Mouse (Mus musculus): Measurements from ENCODE around the gene Car14. TPM values are rescaled to one million over a fixed set of nuclear protein-coding genes. Genes with fewer than 3 reads are reported as not detected.
A peak's percentile ranks its signal among the peaks of the same experiment; 100 is the strongest.

Gene Car14
- polyA plus RNA-seq, 1 experiment from 2014 or later = 0.12 TPM

DNA sequence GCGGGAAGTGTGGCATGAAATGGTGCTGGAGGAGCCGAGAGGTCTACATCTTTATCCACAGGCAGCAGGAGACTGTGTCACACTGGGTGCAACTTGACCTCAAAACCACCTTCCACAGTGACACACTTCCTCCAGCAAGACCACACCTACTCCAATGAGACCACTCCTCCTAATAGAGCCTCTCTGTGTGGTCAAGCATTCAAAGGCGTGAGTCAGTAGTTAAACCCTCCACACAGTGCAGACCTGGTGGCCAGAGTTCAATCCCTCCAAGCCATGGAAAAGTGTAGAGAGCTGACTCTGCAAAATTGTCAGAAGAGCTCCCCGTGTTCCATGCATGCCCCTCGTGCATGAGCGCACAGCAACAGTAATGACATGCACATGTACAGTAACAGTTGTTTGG lies 38.3 kb upstream of the Car14 start:
- ATAC-seq (ENCODE audit: low read depth) = no peak
- H3K36me3 ChIP-seq (ENCODE audit: control insufficient read depth, insufficient read depth, low read length) = peaks cover 28% of the 10 kb centered on the region

DNA sequence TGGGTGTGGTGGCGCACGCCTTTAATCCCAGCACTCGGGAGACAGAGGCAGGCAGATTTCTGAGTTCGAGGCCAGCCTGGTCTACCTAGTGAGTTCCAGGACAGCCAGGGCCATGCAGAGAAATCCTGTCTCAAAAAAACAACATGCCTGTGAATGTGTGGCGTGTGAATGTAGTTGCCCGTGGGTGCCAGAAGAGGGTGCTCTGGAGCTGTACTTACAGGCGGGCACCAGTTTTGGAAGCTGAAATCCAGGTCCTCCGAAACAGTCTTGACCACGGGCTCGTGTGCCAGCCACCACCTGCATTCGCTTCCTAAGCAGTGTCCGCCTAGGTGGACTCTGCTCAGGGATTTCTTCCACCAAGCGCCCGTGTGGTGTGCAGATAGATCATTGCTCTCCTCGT lies 34.3 kb upstream of the Car14 start:
- no peak overlapping the region for H3K4me3 ChIP-seq (ENCODE audit: low read depth, low read length)
- ATAC-seq (ENCODE audit: low read depth) = no peak
- H3K4me2 ChIP-seq (ENCODE audit: low read depth, low read length) = no peak overlapping the region
- H3K4me1 ChIP-seq (ENCODE audit: control insufficient read depth, insufficient read depth, low read length) = no peaks in the 10 kb centered on the region
- peaks cover 39% of the 10 kb centered on the region for H3K36me3 ChIP-seq (ENCODE audit: control insufficient read depth, insufficient read depth, low read length)
- no peaks in the 10 kb centered on the region for H3K27me3 ChIP-seq (ENCODE audit: control insufficient read depth, insufficient read depth, low read length)
- no peak overlapping the region for H3K27ac ChIP-seq (ENCODE audit: low read depth, low read length)
- no peaks in the 10 kb centered on the region for H3K9me3 ChIP-seq (ENCODE audit: control insufficient read depth, low read length)
- no peak overlapping the region for H3K9ac ChIP-seq (replicated peaks; ENCODE audit: low read depth, low read length)
- WGBS = 94% methylated on average over 15 of the region's 15 CpGs

More for the DNA sequence above, 38.3 kb upstream of the Car14 start:
- no peaks in the 10 kb centered on the region for H3K4me1 ChIP-seq (ENCODE audit: control insufficient read depth, insufficient read depth, low read length)
- no peaks in the 10 kb centered on the region for H3K27me3 ChIP-seq (ENCODE audit: control insufficient read depth, insufficient read depth, low read length)
- H3K4me3 ChIP-seq (ENCODE audit: low read depth, low read length) = no peak overlapping the region
- no peaks in the 10 kb centered on the region for H3K9me3 ChIP-seq (ENCODE audit: control insufficient read depth, low read length)
- H3K4me2 ChIP-seq (ENCODE audit: low read depth, low read length) = no peak overlapping the region
- no peak overlapping the region for H3K9ac ChIP-seq (replicated peaks; ENCODE audit: low read depth, low read length)
- H3K27ac ChIP-seq (ENCODE audit: low read depth, low read length) = no peak overlapping the region
- 84% methylated on average over 6 of the region's 6 CpGs for WGBS

DNA sequence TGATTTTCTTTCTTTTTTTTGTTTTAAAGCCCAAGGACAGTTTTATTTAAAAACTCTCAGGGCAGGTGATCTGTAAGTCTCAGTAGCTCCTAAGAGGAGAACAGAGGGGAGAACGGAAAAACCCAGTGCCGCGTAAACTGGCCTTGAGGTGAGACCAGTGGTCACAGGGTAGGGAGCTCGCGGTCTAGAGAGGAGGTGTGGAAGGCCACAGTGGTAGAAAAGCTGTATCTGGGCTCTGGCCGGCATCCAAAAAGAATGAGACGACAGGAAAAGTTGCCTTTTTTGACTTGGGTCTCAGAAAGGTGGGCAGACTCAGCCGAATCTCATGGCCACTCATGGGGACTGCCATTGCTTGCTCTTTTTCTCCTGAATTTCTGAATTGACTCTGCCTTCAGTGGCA lies 33.7 kb upstream of the Car14 start:
- WGBS = over 99% methylated on average over 8 of the region's 8 CpGs

DNA sequence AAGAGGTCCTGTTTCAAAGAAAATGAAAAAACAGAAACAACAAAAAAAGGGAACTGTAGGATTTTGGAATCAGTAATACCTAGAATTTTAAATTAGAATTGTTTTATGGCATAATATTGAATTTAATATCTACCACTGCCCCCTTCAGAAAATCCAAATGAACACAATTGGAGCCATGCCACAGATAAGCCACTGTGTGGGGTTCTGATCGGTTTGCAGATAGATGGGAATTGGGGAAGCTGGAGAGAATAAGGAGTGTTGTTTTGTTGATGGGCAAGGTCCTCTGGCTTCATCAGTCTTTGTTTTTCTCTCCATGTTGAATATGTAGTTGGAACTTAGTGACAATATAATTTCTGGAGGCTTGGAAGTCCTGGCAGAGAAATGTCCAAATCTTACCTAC lies 30.0 kb upstream of the Car14 start:
- no peak for ATAC-seq (ENCODE audit: low read depth)
- H3K36me3 ChIP-seq (ENCODE audit: control insufficient read depth, insufficient read depth, low read length) = peaks cover 25% of the 10 kb centered on the region

More for the DNA sequence above, 33.7 kb upstream of the Car14 start:
- Histone ChIP-seq H3K4me2 (ENCODE audit: low read depth, low read length) (no peak overlapping the region), H3K27me3 (ENCODE audit: control insufficient read depth, insufficient read depth, low read length) (no peaks in the 10 kb centered on the region), H3K36me3 (ENCODE audit: control insufficient read depth, insufficient read depth, low read length) (peaks cover 38% of the 10 kb centered on the region), H3K4me1 (ENCODE audit: control insufficient read depth, insufficient read depth, low read length) (no peaks in the 10 kb centered on the region), H3K4me3 (ENCODE audit: low read depth, low read length) (no peak overlapping the region), H3K9ac (replicated peaks; ENCODE audit: low read depth, low read length) (no peak overlapping the region), H3K27ac (ENCODE audit: low read depth, low read length) (no peak overlapping the region), H3K9me3 (ENCODE audit: control insufficient read depth, low read length) (no peaks in the 10 kb centered on the region)
- ATAC-seq (ENCODE audit: low read depth) = no peak

DNA sequence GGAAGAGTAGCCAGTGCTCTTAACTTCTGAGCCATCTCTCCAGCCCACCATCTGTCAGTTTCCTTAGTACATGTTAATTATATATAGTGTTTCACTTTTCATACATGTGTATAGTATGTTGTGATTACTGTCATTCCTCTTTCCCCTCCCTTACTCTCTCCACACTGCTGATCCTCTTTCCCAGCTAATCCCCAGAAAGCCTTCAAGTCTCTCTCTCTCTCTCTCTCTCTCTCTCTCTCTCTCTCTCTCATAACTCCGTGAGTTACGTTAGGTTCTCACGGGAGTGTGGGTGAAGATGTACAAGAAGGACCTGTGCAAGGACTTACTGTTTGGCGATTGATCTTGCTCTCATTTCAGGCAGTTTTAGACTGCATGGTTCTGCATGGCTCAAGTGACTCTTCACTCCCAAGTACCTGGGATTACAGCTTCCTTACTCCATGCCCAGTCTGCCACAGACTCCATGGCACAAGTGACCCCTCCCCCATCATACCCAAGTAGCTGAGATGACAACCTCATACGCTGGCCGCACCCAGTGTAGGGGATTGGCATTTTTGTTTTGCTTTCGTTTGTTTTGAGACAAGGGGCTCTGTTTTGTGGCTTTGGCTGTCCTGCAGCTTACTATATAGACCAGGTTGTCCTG lies 28.7 kb upstream of the Car14 start:
- ATAC-seq (ENCODE audit: low read depth) = no peak
- Histone ChIP-seq H3K4me2 (ENCODE audit: low read depth, low read length) (no peak overlapping the region), H3K4me1 (ENCODE audit: control insufficient read depth, insufficient read depth, low read length) (no peaks in the 10 kb centered on the region), H3K27ac (ENCODE audit: low read depth, low read length) (no peak overlapping the region), H3K4me3 (ENCODE audit: low read depth, low read length) (no peak overlapping the region), H3K27me3 (ENCODE audit: control insufficient read depth, insufficient read depth, low read length) (peaks cover 2% of the 10 kb centered on the region; the same call in 1 of the 2 replicates), H3K9ac (replicated peaks; ENCODE audit: low read depth, low read length) (no peak overlapping the region), H3K36me3 (ENCODE audit: control insufficient read depth, insufficient read depth, low read length) (peaks cover 19% of the 10 kb centered on the region), H3K9me3 (ENCODE audit: control insufficient read depth, low read length) (no peaks in the 10 kb centered on the region)
- 95% methylated on average over 7 of the region's 7 CpGs for WGBS

More for the DNA sequence above, 30.0 kb upstream of the Car14 start:
- Histone ChIP-seq H3K9me3 (ENCODE audit: control insufficient read depth, low read length) (no peaks in the 10 kb centered on the region), H3K27me3 (ENCODE audit: control insufficient read depth, insufficient read depth, low read length) (peaks cover 2% of the 10 kb centered on the region; the same call in 1 of the 2 replicates), H3K27ac (ENCODE audit: low read depth, low read length) (no peak overlapping the region), H3K4me3 (ENCODE audit: low read depth, low read length) (no peak overlapping the region), H3K9ac (replicated peaks; ENCODE audit: low read depth, low read length) (no peak overlapping the region), H3K4me1 (ENCODE audit: control insufficient read depth, insufficient read depth, low read length) (no peaks in the 10 kb centered on the region), H3K4me2 (ENCODE audit: low read depth, low read length) (no peak overlapping the region)
- 97% methylated on average over 1 of the region's 1 CpGs for WGBS

DNA sequence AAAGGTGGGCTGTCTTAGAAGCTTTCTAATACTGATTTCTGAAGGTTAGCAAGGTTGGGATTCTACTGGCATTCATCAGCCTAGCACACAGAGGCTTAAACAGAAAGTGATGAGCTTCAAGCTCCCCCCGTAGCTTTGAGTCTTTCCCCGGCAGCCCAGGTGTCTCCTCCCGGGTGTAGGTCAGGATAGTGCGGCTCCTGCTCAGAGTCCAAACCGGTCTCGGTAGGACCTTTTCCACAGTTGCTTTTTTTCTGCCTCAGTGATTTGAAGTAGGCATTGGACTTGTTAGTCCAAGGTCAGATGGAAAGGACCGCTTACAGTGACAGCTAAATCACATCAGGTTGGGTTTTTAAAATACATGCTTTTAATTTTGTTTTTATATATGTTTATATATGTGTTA lies 28.1 kb upstream of the Car14 start:
- no peak for ATAC-seq (ENCODE audit: low read depth)

DNA sequence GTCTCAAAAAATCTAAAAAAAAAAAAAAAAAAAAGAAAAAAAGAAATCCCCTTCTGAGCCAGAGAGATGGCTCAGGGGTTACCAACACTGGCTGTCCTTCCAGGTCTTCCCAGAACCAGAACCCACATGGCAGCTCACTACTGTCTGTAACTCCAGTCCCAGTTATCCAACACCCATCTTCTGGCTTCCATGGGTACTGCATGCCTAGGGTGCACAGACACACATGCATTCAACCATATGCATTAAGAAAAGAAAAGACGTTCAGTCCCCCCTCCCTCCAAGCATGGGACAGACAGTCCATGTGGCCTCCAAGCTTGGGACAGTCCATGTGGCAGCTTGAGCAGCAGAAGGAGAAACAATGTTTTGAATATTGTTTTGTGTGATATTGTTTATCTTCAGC lies 27.7 kb upstream of the Car14 start:
- H3K4me2 ChIP-seq (ENCODE audit: low read depth, low read length) = no peak overlapping the region
- no peak overlapping the region for H3K27ac ChIP-seq (ENCODE audit: low read depth, low read length)
- peaks cover 2% of the 10 kb centered on the region; the same call in 1 of the 2 replicates for H3K27me3 ChIP-seq (ENCODE audit: control insufficient read depth, insufficient read depth, low read length)
- H3K36me3 ChIP-seq (ENCODE audit: control insufficient read depth, insufficient read depth, low read length) = peaks cover 9% of the 10 kb centered on the region; the same call in 1 of the 2 replicates
- no peak overlapping the region for H3K9ac ChIP-seq (replicated peaks; ENCODE audit: low read depth, low read length)
- no peak for ATAC-seq (ENCODE audit: low read depth)
- no peaks in the 10 kb centered on the region for H3K4me1 ChIP-seq (ENCODE audit: control insufficient read depth, insufficient read depth, low read length)
- 46% methylated on average over 1 of the region's 1 CpGs for WGBS
- no peak overlapping the region for H3K4me3 ChIP-seq (ENCODE audit: low read depth, low read length)
- no peaks in the 10 kb centered on the region for H3K9me3 ChIP-seq (ENCODE audit: control insufficient read depth, low read length)

More for the DNA sequence above, 28.1 kb upstream of the Car14 start:
- Histone ChIP-seq H3K27me3 (ENCODE audit: control insufficient read depth, insufficient read depth, low read length) (peaks cover 2% of the 10 kb centered on the region; the same call in 1 of the 2 replicates), H3K27ac (ENCODE audit: low read depth, low read length) (no peak overlapping the region), H3K9ac (replicated peaks; ENCODE audit: low read depth, low read length) (no peak overlapping the region), H3K4me3 (ENCODE audit: low read depth, low read length) (no peak overlapping the region), H3K36me3 (ENCODE audit: control insufficient read depth, insufficient read depth, low read length) (peaks cover 13% of the 10 kb centered on the region; the same call in 1 of the 2 replicates), H3K4me1 (ENCODE audit: control insufficient read depth, insufficient read depth, low read length) (no peaks in the 10 kb centered on the region), H3K4me2 (ENCODE audit: low read depth, low read length) (no peak overlapping the region), H3K9me3 (ENCODE audit: control insufficient read depth, low read length) (no peaks in the 10 kb centered on the region)
- WGBS = 94% methylated on average over 7 of the region's 7 CpGs

DNA sequence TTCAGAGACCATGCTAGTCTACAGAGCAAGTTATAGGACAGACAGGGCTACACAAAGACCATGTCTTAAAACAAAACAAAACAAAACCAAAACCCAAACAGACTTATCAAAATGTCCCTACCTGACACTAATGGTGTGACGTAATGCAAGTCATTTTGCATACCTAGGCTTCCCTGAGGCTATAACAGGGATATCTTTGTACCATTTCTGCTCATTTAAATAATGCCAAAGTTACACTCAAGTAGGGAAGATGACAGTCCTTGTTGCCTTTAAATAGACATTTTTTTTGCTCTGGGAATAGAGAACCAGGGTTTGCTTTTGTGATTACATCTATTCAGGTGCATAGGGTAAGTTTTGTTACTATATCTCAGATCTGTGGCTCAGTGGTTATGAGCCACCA lies 27.0 kb upstream of the Car14 start:
- Histone ChIP-seq H3K4me2 (ENCODE audit: low read depth, low read length) (no peak overlapping the region), H3K27me3 (ENCODE audit: control insufficient read depth, insufficient read depth, low read length) (peaks cover 2% of the 10 kb centered on the region; the same call in 1 of the 2 replicates), H3K4me3 (ENCODE audit: low read depth, low read length) (no peak overlapping the region), H3K27ac (ENCODE audit: low read depth, low read length) (no peak overlapping the region), H3K36me3 (ENCODE audit: control insufficient read depth, insufficient read depth, low read length) (peaks cover 6% of the 10 kb centered on the region; the same call in 1 of the 2 replicates), H3K9me3 (ENCODE audit: control insufficient read depth, low read length) (no peaks in the 10 kb centered on the region), H3K9ac (replicated peaks; ENCODE audit: low read depth, low read length) (no peak overlapping the region), H3K4me1 (ENCODE audit: control insufficient read depth, insufficient read depth, low read length) (no peaks in the 10 kb centered on the region)
- 89% methylated on average over 1 of the region's 1 CpGs for WGBS
- no peak for ATAC-seq (ENCODE audit: low read depth)

DNA sequence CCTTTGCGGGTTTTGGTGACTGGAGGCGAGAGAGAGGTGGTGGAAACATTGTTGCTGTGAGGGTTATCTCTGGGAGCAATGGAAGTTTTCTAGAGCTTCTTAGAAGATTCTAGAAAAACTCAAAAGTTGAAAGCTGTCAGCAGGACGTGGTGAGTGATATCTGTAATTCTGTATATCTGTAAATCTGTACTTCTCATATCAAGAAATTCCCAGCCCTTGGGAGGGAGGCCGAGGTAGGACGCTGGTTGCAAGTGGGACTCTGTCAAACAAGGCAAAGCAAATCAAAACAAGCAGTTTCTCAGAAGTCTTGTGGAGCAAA lies 25.9 kb upstream of the Car14 start:
- ATAC-seq (ENCODE audit: low read depth) = no peak
- Histone ChIP-seq H3K9me3 (ENCODE audit: control insufficient read depth, low read length) (no peaks in the 10 kb centered on the region), H3K4me2 (ENCODE audit: low read depth, low read length) (peak overlapping the region; percentile 67), H3K27me3 (ENCODE audit: control insufficient read depth, insufficient read depth, low read length) (peaks cover 2% of the 10 kb centered on the region; the same call in 1 of the 2 replicates), H3K4me3 (ENCODE audit: low read depth, low read length) (peak overlapping the region; percentile 85), H3K9ac (replicated peaks; ENCODE audit: low read depth, low read length) (peak overlapping the region; percentile 77), H3K36me3 (ENCODE audit: control insufficient read depth, insufficient read depth, low read length) (peaks cover 4% of the 10 kb centered on the region; the same call in 1 of the 2 replicates), H3K4me1 (ENCODE audit: control insufficient read depth, insufficient read depth, low read length) (no peaks in the 10 kb centered on the region), H3K27ac (ENCODE audit: low read depth, low read length) (peak overlapping the region; percentile 72; the same call in 1 of the 2 replicates)
- WGBS = 3% methylated on average over 5 of the region's 5 CpGs

All from neural tube, embryonic 14.5 days (tissue).